Mouse (Mus musculus) G1E (cell line): ENCODE data around the gene Ablim1.

ENCODE experiments used
- CTCF ChIP-seq: IDR thresholded peaks from 2 replicates; pipeline ENCODE4 v1.5.1; 2012; ENCODE audit warnings: low read depth, low read length, inconsistent platforms, mixed read lengths
- GATA1 ChIP-seq: IDR thresholded peaks from 2 replicates; pipeline ENCODE4 v1.6.1; 2012; ENCODE audit warnings: borderline replicate concordance, low read length, inconsistent platforms, mixed read lengths
- GATA2 ChIP-seq: IDR thresholded peaks from 2 replicates; pipeline ENCODE4 v1.6.1; 2012; ENCODE audit warnings: low read depth, low read length, inconsistent platforms, borderline replicate concordance
- POLR2AphosphoS5 ChIP-seq: IDR thresholded peaks from 2 replicates; pipeline ENCODE4 v1.6.1; 2012; ENCODE audit warnings: low read depth, low read length, inconsistent platforms; ENCODE audit not compliant: insufficient replicate concordance
- TAL1 ChIP-seq: conservative IDR thresholded peaks from 2 replicates; pipeline ENCODE4 v1.6.1; 2012; ENCODE audit warnings: low read depth, low read length, inconsistent platforms, mixed read lengths

GRCm38 (mm10) chr19:57193382-57193781 lies 121.3 kb downstream of the Ablim1 start:
- no peak for TF ChIP-seq POLR2AphosphoS5
- TF ChIP-seq TAL1: no peak
- TF ChIP-seq CTCF: no peak
- no peak for TF ChIP-seq GATA1
- TF ChIP-seq GATA2: no peak
